Mouse (Mus musculus) heart, embryonic 11.5 days (tissue): ENCODE measurements at regions not wholly inside any gene's neighbourhood (a gene's known extent, or its start where the extent isn't known, plus 50 kb on each side); places are given as distances from the start of the nearest gene placed in this dataset.

Source experiments
- ATAC-seq: fragments of 200-750 bp; cut with Nextera tagmentation; replicated peaks from 2 replicates; pipeline ENCODE4 v1.8.0; 2017; ENCODE audit warnings: moderate library complexity; ENCODE audit not compliant: insufficient number of reproducible peaks, low FRiP score, low TSS enrichment
- H3K27ac ChIP-seq: fragments of 300-500 bp; sonication (generic); 2 replicates; pipeline ENCODE4 v1.5.1; 2014; ENCODE audit warnings: mild to moderate bottlenecking, low read depth, low read length
- H3K27me3 ChIP-seq: fragments of 300-500 bp; sonication (generic); 2 replicates; pipeline ENCODE4 v1.6.1; 2014; ENCODE audit warnings: mild to moderate bottlenecking, low read length, mixed read lengths; ENCODE audit not compliant: control insufficient read depth, insufficient read depth
- H3K36me3 ChIP-seq: fragments of 300-500 bp; sonication (generic); 2 replicates; pipeline ENCODE4 v1.6.1; 2014; ENCODE audit warnings: mild to moderate bottlenecking, low read length, moderate library complexity, mixed read lengths; ENCODE audit not compliant: control insufficient read depth, insufficient read depth
- H3K4me1 ChIP-seq: fragments of 300-500 bp; sonication (generic); 2 replicates; pipeline ENCODE4 v1.6.1; 2014; ENCODE audit warnings: low read length; ENCODE audit not compliant: control insufficient read depth, insufficient read depth
- H3K4me2 ChIP-seq: fragments of 300-500 bp; sonication (generic); 2 replicates; pipeline ENCODE4 v1.6.1; 2014; ENCODE audit warnings: mild to moderate bottlenecking, moderate library complexity
- H3K4me3 ChIP-seq: fragments of 300-500 bp; sonication (generic); 2 replicates; pipeline ENCODE4 v1.5.1; 2014; ENCODE audit warnings: low read depth, low read length
- H3K9ac ChIP-seq: fragments of 300-500 bp; sonication (generic); 2 replicates; pipeline ENCODE4 v1.6.1; 2014; ENCODE audit warnings: mild to moderate bottlenecking, low read depth, low read length, moderate library complexity
- H3K9me3 ChIP-seq: fragments of 300-500 bp; sonication (generic); replicated peaks from 2 replicates; pipeline ENCODE4 v1.6.1; 2016; ENCODE audit warnings: low read length; ENCODE audit not compliant: control insufficient read depth
- WGBS: fragments of 180-500 bp; shearing (Covaris S2); extraction: QIAGEN DNeasy Blood & Tissue Kit; methylation state at CpG from one replicate; pipeline ENCODE4 v1.1.7; 2014; ENCODE audit not compliant: insufficient replicate concordance; 5-methylcytosine and 5-hydroxymethylcytosine counted together

DNA sequence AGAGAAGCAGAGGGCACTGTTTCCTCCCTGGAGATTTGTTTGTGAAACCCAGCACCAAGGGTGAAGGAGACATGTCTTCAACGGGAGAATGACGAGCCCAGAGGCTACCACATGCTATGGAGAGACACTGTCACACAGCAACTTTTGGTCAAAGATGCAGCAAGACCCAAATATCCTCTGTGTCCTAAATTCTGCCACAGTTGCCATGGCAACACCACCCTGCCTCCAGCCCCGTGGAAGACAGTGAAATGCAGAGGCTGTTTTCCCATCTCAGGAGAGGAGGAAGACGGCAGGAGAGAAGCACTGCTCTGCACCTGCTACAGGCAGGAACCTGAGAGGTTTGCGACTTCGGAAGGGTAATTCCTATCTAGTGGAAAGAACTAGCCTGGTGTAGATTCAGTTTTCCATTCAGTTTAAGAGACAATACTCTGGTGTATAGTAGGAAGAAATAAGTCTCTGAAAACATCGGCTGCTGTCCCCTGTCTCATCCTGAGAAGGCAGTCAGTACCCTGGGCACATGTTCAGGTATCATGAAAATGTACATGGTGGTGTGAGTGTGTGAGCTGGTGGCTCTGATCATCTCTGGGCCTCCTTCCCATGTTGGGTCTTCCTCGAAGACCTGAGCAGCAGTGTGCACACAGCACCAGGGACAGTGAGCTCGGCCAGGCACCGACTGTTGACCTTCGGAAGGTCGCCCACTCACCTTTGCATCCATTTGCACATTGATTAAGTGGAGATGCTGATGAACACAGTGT, 333.6 kb downstream of the Agtpbp1 start:
- no peak for ATAC-seq
- no peak overlapping the region for H3K9ac ChIP-seq
- H3K4me2 ChIP-seq = no peak overlapping the region
- WGBS = 62% methylated on average over 12 of the region's 12 CpGs
- no peak overlapping the region for H3K4me3 ChIP-seq
- no peaks in the 10 kb centered on the region for H3K27me3 ChIP-seq
- H3K27ac ChIP-seq = no peak overlapping the region
- no peaks in the 10 kb centered on the region for H3K4me1 ChIP-seq
- H3K36me3 ChIP-seq = no peaks in the 10 kb centered on the region
- no peaks in the 10 kb centered on the region for H3K9me3 ChIP-seq

DNA sequence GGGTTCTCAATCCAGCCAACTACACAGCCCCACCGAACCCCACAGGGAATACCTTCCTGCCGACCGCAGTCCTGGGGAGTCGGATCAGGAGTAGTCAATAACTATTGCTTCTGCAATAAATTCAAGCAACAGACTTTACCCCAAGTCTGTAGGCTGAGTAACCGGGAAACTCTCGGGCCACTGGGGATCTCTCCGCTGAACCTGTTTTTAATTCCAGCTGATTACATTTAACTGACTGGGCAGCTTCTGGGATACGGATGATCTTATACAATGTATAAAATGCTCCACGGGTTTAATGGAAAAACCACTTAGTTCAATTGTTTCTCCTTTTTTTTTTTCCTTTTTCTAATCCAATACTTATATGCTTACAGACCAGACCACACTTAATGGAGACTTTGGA, 336.6 kb downstream of the Agtpbp1 start:
- H3K27me3 ChIP-seq = no peaks in the 10 kb centered on the region
- no peaks in the 10 kb centered on the region for H3K4me1 ChIP-seq
- H3K36me3 ChIP-seq = no peaks in the 10 kb centered on the region
- no peak overlapping the region for H3K4me2 ChIP-seq
- H3K27ac ChIP-seq = no peak overlapping the region
- no peak for ATAC-seq
- WGBS = 88% methylated on average over 9 of the region's 9 CpGs
- no peak overlapping the region for H3K4me3 ChIP-seq
- H3K9ac ChIP-seq = no peak overlapping the region
- no peaks in the 10 kb centered on the region for H3K9me3 ChIP-seq

DNA sequence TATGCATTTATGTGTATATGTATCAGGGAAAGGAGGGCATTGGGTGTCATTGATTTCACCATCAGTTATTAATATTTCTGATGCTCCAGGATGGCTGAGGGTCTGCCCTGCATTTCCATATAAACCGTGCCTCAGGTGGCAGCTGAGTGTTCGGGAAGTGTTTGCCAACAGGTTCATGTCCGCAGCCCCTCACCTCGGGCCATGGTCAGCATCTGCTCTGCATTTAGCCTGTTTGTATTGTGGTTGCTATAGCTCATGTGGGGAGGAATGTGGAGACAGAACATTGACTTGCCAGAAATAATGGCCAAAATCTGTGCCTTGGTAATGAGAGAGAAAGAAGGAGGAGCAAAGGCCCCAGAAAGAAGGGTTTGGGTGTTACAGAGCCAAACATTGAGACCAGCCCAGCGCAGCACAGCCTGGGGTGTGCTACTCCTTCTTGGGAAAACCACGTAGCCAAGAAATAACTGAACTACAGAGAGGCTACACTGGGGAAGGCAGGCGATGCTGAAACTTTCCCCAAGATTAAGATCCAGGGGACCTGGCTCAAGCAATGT, 338.0 kb downstream of the Agtpbp1 start:
- ATAC-seq = no peak
- Histone ChIP-seq H3K4me3 (no peak overlapping the region), H3K4me1 (no peaks in the 10 kb centered on the region), H3K9me3 (no peaks in the 10 kb centered on the region), H3K9ac (no peak overlapping the region), H3K36me3 (no peaks in the 10 kb centered on the region), H3K4me2 (no peak overlapping the region), H3K27me3 (no peaks in the 10 kb centered on the region), H3K27ac (no peak overlapping the region)
- 77% methylated on average over 7 of the region's 7 CpGs for WGBS

DNA sequence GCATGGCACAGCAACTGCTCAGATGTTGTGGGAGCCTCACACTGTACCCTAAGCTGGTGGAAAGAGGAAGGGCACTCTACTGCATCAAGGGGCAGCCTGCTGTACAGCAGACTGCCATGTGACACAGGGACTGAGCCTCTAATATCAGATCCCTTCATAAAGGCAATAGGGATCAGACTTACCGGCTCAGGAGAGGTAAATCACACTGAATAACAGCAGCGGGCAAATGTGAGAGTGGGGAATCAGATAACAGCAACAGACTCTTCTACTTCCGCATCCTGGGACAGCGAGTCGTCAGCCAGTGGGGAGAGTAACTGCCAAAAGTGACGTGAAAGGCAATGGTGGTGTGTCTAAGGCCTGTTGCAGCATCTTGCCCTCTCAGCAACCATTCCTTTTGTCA, 339.0 kb downstream of the Agtpbp1 start:
- no peak overlapping the region for H3K9ac ChIP-seq
- 56% methylated on average over 6 of the region's 6 CpGs for WGBS
- H3K27me3 ChIP-seq = no peaks in the 10 kb centered on the region
- ATAC-seq = no peak
- no peak overlapping the region for H3K4me2 ChIP-seq
- H3K4me1 ChIP-seq = no peaks in the 10 kb centered on the region
- H3K9me3 ChIP-seq = no peaks in the 10 kb centered on the region
- H3K27ac ChIP-seq = no peak overlapping the region
- no peaks in the 10 kb centered on the region for H3K36me3 ChIP-seq
- no peak overlapping the region for H3K4me3 ChIP-seq

DNA sequence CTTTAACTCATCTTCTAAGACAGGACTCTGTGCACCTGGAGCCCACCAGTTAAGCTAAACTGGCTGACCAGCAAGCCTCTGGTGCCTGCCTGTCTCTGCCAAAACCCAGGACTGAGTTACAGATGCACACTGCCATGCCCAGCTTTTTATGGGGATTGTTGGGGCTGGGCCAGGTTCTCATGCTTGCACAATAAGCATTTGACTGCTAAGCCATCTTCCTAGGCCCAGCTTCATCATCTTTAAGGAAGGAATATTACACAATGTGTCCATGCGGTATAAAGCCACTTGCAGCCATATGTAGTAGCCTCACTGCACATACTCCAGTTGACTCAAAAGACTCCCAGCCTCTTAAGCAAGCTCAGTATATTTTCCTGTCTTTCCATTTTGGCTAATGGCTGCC, 340.4 kb downstream of the Agtpbp1 start:
- no peak overlapping the region for H3K4me3 ChIP-seq
- no peak overlapping the region for H3K9ac ChIP-seq
- no peaks in the 10 kb centered on the region for H3K27me3 ChIP-seq
- no peak overlapping the region for H3K4me2 ChIP-seq
- H3K9me3 ChIP-seq = no peaks in the 10 kb centered on the region
- H3K4me1 ChIP-seq = no peaks in the 10 kb centered on the region
- WGBS = 83% methylated on average over 1 of the region's 1 CpGs
- no peaks in the 10 kb centered on the region for H3K36me3 ChIP-seq
- H3K27ac ChIP-seq = no peak overlapping the region
- no peak for ATAC-seq

DNA sequence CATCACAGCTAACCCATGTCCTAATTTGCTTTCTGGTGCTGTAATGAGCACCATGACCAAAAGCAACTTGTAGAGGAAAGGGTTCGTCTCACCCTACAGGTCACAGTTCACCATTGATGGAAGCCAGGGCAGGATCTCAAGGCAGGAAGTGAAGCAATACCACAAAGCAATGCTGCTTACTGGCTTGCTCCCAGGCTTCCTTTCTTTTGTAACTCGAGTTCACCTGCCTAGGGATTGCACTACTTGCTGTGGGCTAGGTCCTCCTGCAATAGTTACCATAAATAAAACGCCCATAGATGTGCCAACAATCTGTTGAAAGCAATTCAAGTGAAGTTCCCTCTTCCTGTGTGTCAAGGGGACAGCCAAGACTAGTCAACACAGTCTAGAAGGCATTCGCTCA, 342.4 kb downstream of the Agtpbp1 start:
- Histone ChIP-seq H3K4me1 (no peaks in the 10 kb centered on the region), H3K9ac (no peak overlapping the region), H3K27ac (no peak overlapping the region), H3K36me3 (no peaks in the 10 kb centered on the region), H3K27me3 (no peaks in the 10 kb centered on the region), H3K4me2 (no peak overlapping the region), H3K4me3 (no peak overlapping the region), H3K9me3 (no peaks in the 10 kb centered on the region)
- WGBS = 64% methylated on average over 4 of the region's 4 CpGs
- no peak for ATAC-seq

DNA sequence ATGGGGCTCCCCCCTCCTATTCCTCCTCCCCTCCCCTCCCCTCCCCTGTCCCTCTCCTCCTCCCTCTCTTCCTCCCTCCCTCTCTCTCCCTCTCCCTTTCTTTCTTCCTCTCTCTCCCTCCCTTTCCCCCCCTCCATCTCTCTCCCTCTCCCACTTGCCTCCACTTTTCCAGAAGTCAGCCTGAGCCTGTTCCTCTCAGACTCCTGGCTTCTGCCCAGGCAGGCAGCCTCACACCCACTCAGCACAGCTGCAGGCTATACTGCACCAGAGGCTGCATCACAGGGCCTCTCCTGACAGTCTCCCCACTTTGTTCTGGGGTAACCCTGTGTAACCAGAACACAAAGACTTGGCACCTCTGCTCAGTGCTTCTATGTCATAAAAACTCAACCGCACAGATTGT, 346.3 kb downstream of the Agtpbp1 start:
- WGBS = 89% methylated on average over 1 of the region's 1 CpGs
- H3K9me3 ChIP-seq = no peaks in the 10 kb centered on the region
- no peak for ATAC-seq

DNA sequence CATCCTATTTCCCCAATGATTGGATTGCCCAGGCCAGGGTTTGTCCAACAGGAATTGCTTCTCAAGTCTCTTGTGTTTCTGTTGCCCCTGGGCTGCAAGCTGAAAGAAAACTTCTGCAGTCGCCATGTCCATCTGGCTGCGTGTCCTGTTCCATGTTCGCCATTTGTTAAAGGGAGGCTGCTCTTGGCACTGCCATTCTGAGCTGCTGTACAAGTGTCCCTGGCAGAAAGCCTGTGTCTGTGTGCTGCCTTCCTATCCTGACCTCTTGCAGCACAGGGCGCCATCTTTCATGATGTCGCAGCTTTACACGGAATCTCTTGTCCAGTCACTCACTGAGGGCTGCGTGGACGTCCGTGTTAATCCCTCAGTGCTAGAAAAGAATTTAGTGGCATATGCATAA, 349.2 kb downstream of the Agtpbp1 start:
- H3K27me3 ChIP-seq = no peaks in the 10 kb centered on the region
- H3K27ac ChIP-seq = no peak overlapping the region
- H3K36me3 ChIP-seq = no peaks in the 10 kb centered on the region
- ATAC-seq = no peak
- 89% methylated on average over 9 of the region's 9 CpGs for WGBS
- H3K9me3 ChIP-seq = no peaks in the 10 kb centered on the region
- no peak overlapping the region for H3K4me3 ChIP-seq
- no peak overlapping the region for H3K4me2 ChIP-seq
- H3K9ac ChIP-seq = no peak overlapping the region
- no peaks in the 10 kb centered on the region for H3K4me1 ChIP-seq

More for the DNA sequence above, 346.3 kb downstream of the Agtpbp1 start:
- Histone ChIP-seq H3K27me3 (no peaks in the 10 kb centered on the region), H3K4me2 (no peak overlapping the region), H3K4me3 (no peak overlapping the region), H3K27ac (no peak overlapping the region), H3K36me3 (no peaks in the 10 kb centered on the region), H3K9ac (no peak overlapping the region), H3K4me1 (no peaks in the 10 kb centered on the region)

DNA sequence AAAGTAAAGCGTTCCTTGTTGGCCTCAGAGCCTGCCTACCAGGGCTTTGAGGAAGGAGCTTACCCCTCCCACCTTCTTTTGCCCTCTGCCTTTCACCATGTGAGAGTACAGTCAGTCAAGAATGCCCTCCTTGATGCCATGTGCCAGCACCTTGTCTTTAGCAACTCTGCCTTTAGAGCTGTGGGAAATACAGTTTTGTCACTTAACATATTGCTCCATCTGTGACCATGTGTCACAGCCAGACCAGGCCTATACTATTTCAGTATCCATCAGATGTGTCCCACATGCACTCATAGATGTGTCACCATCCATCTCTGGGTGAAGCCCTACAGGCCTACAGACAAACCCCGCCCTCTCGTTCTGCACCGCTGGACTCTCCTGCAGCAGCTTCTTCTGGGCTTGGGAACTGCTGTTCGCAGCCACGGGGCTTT, 355.9 kb downstream of the Agtpbp1 start:
- 88% methylated on average over 6 of the region's 6 CpGs for WGBS
- Histone ChIP-seq H3K9me3 (no peaks in the 10 kb centered on the region), H3K27ac (no peak overlapping the region), H3K4me3 (no peak overlapping the region), H3K36me3 (no peaks in the 10 kb centered on the region), H3K9ac (no peak overlapping the region), H3K4me1 (peaks cover 9% of the 10 kb centered on the region), H3K4me2 (no peak overlapping the region), H3K27me3 (no peaks in the 10 kb centered on the region)
- no peak for ATAC-seq
